Mouse (Mus musculus) ES-Bruce4 (cell line): ENCODE data around the gene Zfp335.

ENCODE experiments used
- CTCF ChIP-seq: IDR thresholded peaks from one replicate; pipeline ENCODE4 v1.8.1; 2011; ENCODE audit warnings: low read depth, low read length
- EP300 ChIP-seq: IDR thresholded peaks from 2 replicates; pipeline ENCODE4 v1.6.1; 2011; ENCODE audit warnings: low read depth, low read length; ENCODE audit not compliant: insufficient read depth
- POLR2A ChIP-seq: IDR thresholded peaks from one replicate; pipeline ENCODE4 v1.8.1; 2011; ENCODE audit warnings: low read length; ENCODE audit not compliant: insufficient read depth

DNA sequence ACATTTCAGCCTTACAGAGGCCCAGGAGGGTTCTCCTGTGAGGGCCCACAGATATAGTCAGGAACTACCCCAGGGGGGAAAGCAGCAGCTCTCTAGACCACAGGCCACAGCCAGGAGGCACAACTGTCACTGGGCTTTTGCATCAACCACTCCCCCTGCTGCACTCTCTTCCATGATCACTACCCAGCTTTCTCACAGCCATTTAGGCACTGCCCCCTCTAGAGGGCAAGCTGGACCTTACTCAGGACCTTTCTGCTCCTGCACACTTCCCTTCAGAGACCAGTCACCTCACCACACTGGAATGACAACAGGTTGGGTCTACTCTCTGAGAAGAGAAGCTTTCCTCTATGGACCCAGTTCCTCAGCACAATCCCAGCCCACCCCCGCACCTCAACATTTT lies 2.0 kb downstream of the Zfp335 start:
- TF ChIP-seq POLR2A (no peak), CTCF (peak; percentile 27), EP300 (no peak)
